Mouse (Mus musculus): ENCODE measurements around the gene Ripor1.
A peak's percentile ranks its signal among the peaks of the same experiment; 100 is the strongest.

Gene Ripor1

GRCm38 (mm10) chr8:105629337-105629736, 24.3 kb downstream of the Ripor1 start:
- no peak for DNase-seq (ENCODE audit: low read depth)

GRCm38 (mm10) chr8:105634771-105635458, 29.9 kb downstream of the Ripor1 start:
- DNase-seq (ENCODE audit: low read depth), result peak; percentile 50

GRCm38 (mm10) chr8:105635481-105635880, 30.4 kb downstream of the Ripor1 start:
- no peak for DNase-seq (ENCODE audit: low read depth)

GRCm38 (mm10) chr8:105636018-105636962, 31.2 kb downstream of the Ripor1 start, which contains the start of gene Ctcf:
TSS of gene Ctcf (plus strand) at chr8:105636568.
- peak; percentile 96 for DNase-seq (ENCODE audit: low read depth)

GRCm38 (mm10) chr8:105636963-105637510, 32.0 kb downstream of the Ripor1 start, which contains the start of gene Agrp:
TSS of gene Agrp (minus strand) at chr8:105637393.
- DNase-seq (ENCODE audit: low read depth), result peak; percentile 78

GRCm38 (mm10) chr8:105637601-105638041, 32.6 kb downstream of the Ripor1 start:
- DNase-seq (ENCODE audit: low read depth), result peak; percentile 60

GRCm38 (mm10) chr8:105638510-105638909, 33.5 kb downstream of the Ripor1 start:
- peak; percentile 46 for DNase-seq (ENCODE audit: low read depth)

GRCm38 (mm10) chr8:105639835-105640234, 34.8 kb downstream of the Ripor1 start:
- DNase-seq (ENCODE audit: low read depth), result no peak

- DNase-seq (ENCODE audit: low read depth), result no peak
Observed at GRCm38 (mm10) chr8:105640511-105640910, 35.5 kb downstream of the Ripor1 start.

- DNase-seq (ENCODE audit: low read depth), result no peak
Observed at GRCm38 (mm10) chr8:105645205-105645604, 40.1 kb downstream of the Ripor1 start.

- no peak for DNase-seq (ENCODE audit: low read depth)
Observed at GRCm38 (mm10) chr8:105648929-105649328, 43.9 kb downstream of the Ripor1 start.

GRCm38 (mm10) chr8:105657641-105658040, 52.6 kb downstream of the Ripor1 start:
- DNase-seq (ENCODE audit: low read depth), result no peak

GRCm38 (mm10) chr8:105661167-105661566, 56.1 kb downstream of the Ripor1 start:
- peak; percentile 75 for DNase-seq (ENCODE audit: low read depth)

All from naive thymus-derived CD4-positive, alpha-beta T cell, adult 2 months (primary cell).